Mouse (Mus musculus) G1E-ER4 (cell line): ENCODE measurements around the gene Rcbtb2. TPM values are rescaled to one million over a fixed set of nuclear protein-coding genes. Genes with fewer than 3 reads are reported as not detected.

Source experiments
- GATA1 ChIP-seq: IDR thresholded peaks from one replicate; pipeline ENCODE4 v1.8.0; 2012; ENCODE audit warnings: low read length, inconsistent platforms
- polyA plus RNA-seq: library from polyadenylated mRNA; stranded (reverse); fragments of >175 nt; gene quantifications from 2 replicates; pipeline ENCODE4 v1.2.3, GENCODE M21; 2012

Gene Rcbtb2
- polyA plus RNA-seq, 1 experiment = 26.3 TPM

GRCm38 (mm10) chr14:73254412-73254811, 131.6 kb downstream of the Rcbtb2 start:
- TF ChIP-seq GATA1 = no peak

- TF ChIP-seq GATA1 = no peak
These were observed 132.7 kb downstream of the Rcbtb2 start for GRCm38 (mm10) chr14:73255426-73255970.

GRCm38 (mm10) chr14:73257348-73257747, 134.5 kb downstream of the Rcbtb2 start:
- no peak for TF ChIP-seq GATA1

Other genes with a start within 250 kb of the Rcbtb2 start
- not detected in 2 replicates for gene Cysltr2, start 73.9 kb upstream of the Rcbtb2 start, polyA plus RNA-seq
- 0.03 and 0.11 TPM in 2 replicates for gene Lpar6, start 114.9 kb downstream of the Rcbtb2 start, polyA plus RNA-seq
- 11.7 and 16.2 TPM in 2 replicates for gene Rb1, start 202.8 kb downstream of the Rcbtb2 start, polyA plus RNA-seq